Mouse (Mus musculus) embryonic fibroblast, embryonic 13.5 days (primary cell): ENCODE results near the gene Slc16a5.

Experiments
- CTCF ChIP-seq: IDR thresholded peaks from 2 replicates; pipeline ENCODE4 v1.5.1; 2011; ENCODE audit warnings: mild to moderate bottlenecking, control low read depth, low read length, moderate library complexity, borderline replicate concordance; ENCODE audit not compliant: insufficient read depth
- POLR2A ChIP-seq: IDR thresholded peaks from 2 replicates; pipeline ENCODE4 v1.6.1; 2011; ENCODE audit warnings: low read depth, mild to moderate bottlenecking, control low read depth, low read length, moderate library complexity

- no peak for TF ChIP-seq CTCF
- no peak for TF ChIP-seq POLR2A
These were observed 30.1 kb downstream of the Slc16a5 start for GRCm38 (mm10) chr11:115492387-115492786.
